Mouse (Mus musculus) megakaryocyte progenitor cell, adult 5-6 weeks (primary cell): Measurements from ENCODE around the gene Pdcd2l. TPM values are rescaled to one million over a fixed set of nuclear protein-coding genes. Genes with fewer than 3 reads are reported as not detected.
"Not testable (repeated sequence)": the region's sequence is repeated elsewhere in the genome, so short reads cannot be mapped to it uniquely, and the experiment has no call there.

Source experiments
- ATAC-seq: replicated peaks from 2 replicates; pipeline ENCODE4 v1.8.0; 2016; ENCODE audit warnings: mild to moderate bottlenecking, moderate TSS enrichment, inconsistent platforms; ENCODE audit not compliant: poor library complexity
- total RNA-seq, 2 experiments: library from RNA; stranded (forward) in 1 of 2; stranded (reverse) in 1 of 2; fragments of 157-497, 149-512 nt in 1 of 2; fragments of 200-1000 nt in 1 of 2; gene quantifications; 2 replicates each; pipeline versions ENCODE4 v1.2.3 to v1.2.4; 2015 to 2017

The Pdcd2l gene
- total RNA-seq, 2 experiments from 2014 or later, result 25.2 to 42.0 TPM

GRCm38 (mm10) chr7:34214644-34215043 lies 18.2 kb upstream of the Pdcd2l start:
- peak; percentile 90 for ATAC-seq

- no peak for ATAC-seq
Observed at GRCm38 (mm10) chr7:34213281-34213680, 16.8 kb upstream of the Pdcd2l start.

- ATAC-seq, result peak; percentile 55
Observed at GRCm38 (mm10) chr7:34208027-34208745, 11.7 kb upstream of the Pdcd2l start.

- no peak for ATAC-seq
Observed at GRCm38 (mm10) chr7:34206331-34206730, 9.9 kb upstream of the Pdcd2l start.

GRCm38 (mm10) chr7:34202147-34202546 lies 5.7 kb upstream of the Pdcd2l start:
- ATAC-seq, result not testable (repeated sequence)

GRCm38 (mm10) chr7:34200829-34201228 lies 4.4 kb upstream of the Pdcd2l start:
- ATAC-seq, result no peak

- ATAC-seq, result peak; percentile 80
Observed at GRCm38 (mm10) chr7:34198346-34198745, 1.9 kb upstream of the Pdcd2l start.

GRCm38 (mm10) chr7:34195632-34196031 lies 829 bp downstream of the Pdcd2l start:
- peak; percentile 19; the same call in 1 of the 2 replicates for ATAC-seq

GRCm38 (mm10) chr7:34192825-34193224 lies 3.6 kb downstream of the Pdcd2l start:
- ATAC-seq, result peak; percentile 47

- peak; percentile 86 for ATAC-seq
Observed at GRCm38 (mm10) chr7:34189376-34189989, 7.0 kb downstream of the Pdcd2l start.

GRCm38 (mm10) chr7:34183794-34184193 lies 12.7 kb downstream of the Pdcd2l start:
- no peak for ATAC-seq

GRCm38 (mm10) chr7:34183356-34183755 lies 13.1 kb downstream of the Pdcd2l start:
- ATAC-seq, result no peak

- ATAC-seq, result not testable (repeated sequence)
Observed at GRCm38 (mm10) chr7:34176241-34176640, 20.2 kb downstream of the Pdcd2l start.

GRCm38 (mm10) chr7:34172251-34172650 lies 24.2 kb downstream of the Pdcd2l start:
- ATAC-seq, result peak; percentile 43

- no peak for ATAC-seq
Observed at GRCm38 (mm10) chr7:34169454-34169853, 27.0 kb downstream of the Pdcd2l start, which contains the start of gene Uba2. Gene Uba2 (minus strand): TSS chr7:34169599.

GRCm38 (mm10) chr7:34168470-34169251 lies 27.8 kb downstream of the Pdcd2l start:
- ATAC-seq, result peak; percentile 95

GRCm38 (mm10) chr7:34167766-34168469 lies 28.5 kb downstream of the Pdcd2l start:
- peak; percentile 47 for ATAC-seq

- peak; percentile 78 for ATAC-seq
Observed at GRCm38 (mm10) chr7:34166850-34167249, 29.6 kb downstream of the Pdcd2l start.

- ATAC-seq, result no peak
Observed at GRCm38 (mm10) chr7:34165999-34166398, 30.5 kb downstream of the Pdcd2l start.

GRCm38 (mm10) chr7:34164671-34165070 lies 31.8 kb downstream of the Pdcd2l start:
- no peak for ATAC-seq

GRCm38 (mm10) chr7:34159167-34159566 lies 37.3 kb downstream of the Pdcd2l start:
- no peak for ATAC-seq
